In the genomic region with DNA sequence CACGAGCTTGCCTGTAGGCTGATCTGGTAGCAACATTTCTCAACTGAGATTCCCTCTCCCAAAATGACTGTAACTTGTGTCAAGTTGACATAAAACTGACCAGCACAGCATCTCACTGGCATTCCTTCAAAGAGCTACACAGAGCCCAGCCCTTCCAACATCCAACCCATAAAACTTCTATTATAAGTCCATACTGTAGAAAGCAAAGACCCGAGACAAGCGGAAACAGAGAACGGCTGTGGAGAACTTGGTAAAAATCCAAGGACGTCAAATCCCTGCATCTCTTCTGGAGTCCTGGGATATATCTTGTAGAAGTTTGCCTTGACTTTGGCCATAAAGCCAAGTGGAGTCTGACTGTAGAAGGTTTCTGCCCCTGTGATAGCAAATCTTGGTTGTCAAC, we compare ENCODE assay signal across 23 mouse cellular contexts. TPM values are rescaled to one million over a fixed set of nuclear protein-coding genes. Genes with fewer than 3 reads are reported as not detected.
"Had no signal": no experiment of that assay in that cellular context is flagged by ENCODE, and none has a peak within 500 bp of the region (broad histone marks: within the 10 kb centered on the region; RNA-seq: fewer than 3 reads in every experiment).

No protein-coding gene starts in this region.

- H3K27ac ChIP-seq: limb, embryonic 10.5 days; limb, embryonic 13.5 days; liver, embryonic 12.5 days; liver, embryonic 15.5 days; lung, embryonic 15.5 days; midbrain, embryonic 10.5 days; midbrain, embryonic 13.5 days; neural tube, embryonic 13.5 days; stomach, embryonic 15.5 days had no signal

- H3K27me3 ChIP-seq: limb, embryonic 13.5 days; liver, embryonic 12.5 days; liver, embryonic 15.5 days; lung, embryonic 15.5 days; megakaryocyte, embryonic 14.5 days; midbrain, embryonic 13.5 days; neural tube, embryonic 13.5 days; stomach, embryonic 15.5 days had no signal

- ATAC-seq: intestine, postnatal 0 days; liver, embryonic 12.5 days; midbrain, embryonic 13.5 days; midbrain, embryonic 16.5 days had no signal

- DNase-seq: liver; lung, adult 18-20 months; lung, postnatal 10 days; lung, postnatal 36 days; retina, postnatal 1 day; right cerebral cortex, postnatal 25 days; spleen, adult 18-20 months; thymus, adult 2 months; thymus, postnatal 14 days; thymus, postnatal 4 days had no signal

- H3K4me3 ChIP-seq: limb, embryonic 10.5 days; limb, embryonic 13.5 days; liver, embryonic 12.5 days; liver, embryonic 15.5 days; lung, embryonic 15.5 days; megakaryocyte, embryonic 14.5 days; midbrain, embryonic 10.5 days; midbrain, embryonic 13.5 days; myocyte; neural tube, embryonic 13.5 days; stomach, embryonic 15.5 days had no signal

- H3K36me3 ChIP-seq: limb, embryonic 10.5 days; limb, embryonic 13.5 days; liver, embryonic 12.5 days; liver, embryonic 15.5 days; lung, embryonic 15.5 days; midbrain, embryonic 10.5 days; midbrain, embryonic 13.5 days; neural tube, embryonic 13.5 days; stomach, embryonic 15.5 days had no signal

- H3K9me3 ChIP-seq: limb, embryonic 10.5 days; limb, embryonic 13.5 days; liver, embryonic 12.5 days; liver, embryonic 15.5 days; lung, embryonic 15.5 days; megakaryocyte, embryonic 14.5 days; midbrain, embryonic 10.5 days; midbrain, embryonic 13.5 days; neural tube, embryonic 13.5 days; stomach, embryonic 15.5 days had no signal

- H3K4me2 ChIP-seq: limb, embryonic 13.5 days; liver, embryonic 12.5 days; liver, embryonic 15.5 days; lung, embryonic 15.5 days; midbrain, embryonic 13.5 days; neural tube, embryonic 13.5 days; stomach, embryonic 15.5 days had no signal

- H3K9ac ChIP-seq: limb, embryonic 13.5 days; liver, embryonic 12.5 days; liver, embryonic 15.5 days; lung, embryonic 15.5 days; midbrain, embryonic 13.5 days; neural tube, embryonic 13.5 days; stomach, embryonic 15.5 days had no signal

- H3K4me1 ChIP-seq: limb, embryonic 10.5 days; limb, embryonic 13.5 days; liver, embryonic 12.5 days; liver, embryonic 15.5 days; lung, embryonic 15.5 days; megakaryocyte, embryonic 14.5 days; midbrain, embryonic 10.5 days; neural tube, embryonic 13.5 days; stomach, embryonic 15.5 days had no signal

RNA-seq across cellular contexts. Expression of a gene that starts 15.1 kb away (rescaled TPM):
- polyA plus RNA-seq: liver, embryonic 15.5 days had no signal
